Mouse (Mus musculus) R1 (cell line): ENCODE results near the gene Ndufs3.
"Not testable (repeated sequence)": the region's sequence is repeated elsewhere in the genome, so short reads cannot be mapped to it uniquely, and the experiment has no call there.

Experiments
- DNase-seq: peaks from one replicate; pipeline ENCODE4 v3.0.0-alpha.2; 2018; ENCODE audit warnings: low read depth, low spot score

Gene Ndufs3

DNA sequence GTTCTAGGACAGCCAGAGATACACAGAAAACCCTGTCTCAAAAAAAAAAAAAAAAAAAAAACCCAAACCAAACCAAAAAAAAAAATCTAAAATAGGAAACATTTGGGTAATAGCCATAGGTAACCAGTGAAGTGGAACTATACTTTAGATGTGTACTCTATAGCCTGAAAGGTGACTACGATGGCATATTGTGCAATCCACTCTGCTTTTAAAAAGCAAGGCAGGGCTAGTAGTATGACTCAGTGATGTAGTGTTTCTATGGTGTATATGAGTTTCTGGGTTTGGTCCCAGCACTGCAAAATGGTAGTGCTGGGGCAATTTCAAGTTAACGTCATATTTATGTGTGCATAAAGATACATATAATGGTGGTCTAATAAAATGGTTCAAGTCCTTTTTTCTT, 2.1 kb upstream of the Ndufs3 start:
- no peak for DNase-seq

DNA sequence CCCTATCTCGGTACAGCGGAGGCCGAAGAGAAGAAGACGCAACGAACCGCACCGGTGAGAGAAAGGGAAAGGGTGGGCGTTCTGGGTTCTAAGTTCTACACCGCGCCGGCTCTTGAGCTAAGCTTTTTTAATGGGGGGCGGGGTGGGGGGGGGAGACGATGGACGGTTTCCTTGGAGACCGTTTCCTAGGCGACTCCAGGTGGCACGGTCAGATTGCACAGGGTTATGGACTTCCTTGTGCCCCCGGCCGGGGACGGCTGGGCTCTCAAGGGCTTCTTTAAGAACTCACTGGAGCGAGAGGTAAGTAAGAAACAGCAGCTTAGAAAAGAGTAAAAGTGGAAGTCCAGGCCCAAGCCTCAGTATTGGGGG, 213 bp upstream of the Ndufs3 start:
- DNase-seq: peak; percentile 84

DNA sequence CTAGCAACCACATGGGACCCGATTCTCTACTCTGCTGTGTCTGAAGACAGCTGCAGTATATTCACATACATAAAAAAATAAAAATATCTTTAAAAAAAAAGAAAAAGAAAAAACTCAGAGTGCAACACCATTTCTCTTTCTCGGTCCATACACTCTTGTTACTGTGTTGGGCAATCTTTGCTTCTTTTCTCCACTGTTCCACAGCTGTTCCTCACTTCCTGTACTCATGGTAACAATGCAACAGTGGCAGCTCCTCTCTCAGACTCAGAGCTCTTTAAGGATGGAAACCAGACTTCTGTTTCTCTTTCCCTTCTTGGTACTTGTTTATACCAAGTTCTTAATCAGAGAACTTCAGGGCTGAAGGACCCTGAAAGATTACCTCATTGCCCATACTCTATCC, 1.2 kb downstream of the Ndufs3 start:
- DNase-seq: no peak

DNA sequence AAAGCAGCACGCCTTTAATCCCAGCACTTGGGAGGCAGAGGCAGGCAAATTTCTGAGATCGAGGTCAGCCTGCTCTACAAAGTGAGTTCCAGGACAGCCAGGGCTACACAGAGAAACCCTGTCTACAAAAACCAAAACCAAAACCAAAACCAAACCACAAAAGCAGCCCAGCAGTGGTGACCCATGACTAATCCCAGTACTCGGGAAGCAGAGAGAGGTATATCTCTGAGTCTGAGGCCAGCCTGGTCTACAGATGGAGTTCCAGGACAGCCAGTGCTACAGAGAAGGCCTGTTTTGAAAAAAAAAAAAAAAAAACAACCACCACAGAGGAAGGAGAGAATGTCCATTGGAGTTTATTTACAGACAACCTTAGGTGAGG, 10.3 kb downstream of the Ndufs3 start:
- not testable (repeated sequence) for DNase-seq

DNA sequence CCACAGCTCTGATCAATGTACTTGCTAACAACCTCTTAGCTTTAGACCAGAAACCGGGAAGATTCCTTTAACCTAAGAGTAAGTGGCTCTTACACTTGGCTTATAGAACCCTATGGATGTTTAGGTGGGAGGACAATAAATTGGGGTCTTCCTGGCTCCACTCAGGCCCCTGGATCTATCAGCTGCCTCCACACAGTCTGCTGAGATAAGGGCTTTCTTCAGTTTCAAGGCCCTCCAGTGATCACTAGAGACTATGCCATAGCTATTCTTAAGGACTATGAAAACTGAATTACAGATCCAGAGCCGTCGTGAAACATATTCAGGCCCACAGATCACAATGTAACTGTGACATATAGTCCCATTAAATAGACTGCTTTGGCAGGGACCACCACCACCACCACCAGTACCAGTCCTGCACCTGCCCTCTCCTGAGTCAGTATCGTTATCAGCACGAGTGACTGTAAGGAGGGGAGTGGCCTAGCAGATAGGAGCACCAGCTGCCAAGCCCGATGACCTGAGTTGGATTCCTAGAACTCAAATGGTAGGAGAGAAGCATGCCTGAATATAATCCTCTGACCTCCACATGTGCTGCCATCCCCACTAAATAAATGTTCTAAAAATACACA, 10.8 kb downstream of the Ndufs3 start:
- no peak for DNase-seq

DNA sequence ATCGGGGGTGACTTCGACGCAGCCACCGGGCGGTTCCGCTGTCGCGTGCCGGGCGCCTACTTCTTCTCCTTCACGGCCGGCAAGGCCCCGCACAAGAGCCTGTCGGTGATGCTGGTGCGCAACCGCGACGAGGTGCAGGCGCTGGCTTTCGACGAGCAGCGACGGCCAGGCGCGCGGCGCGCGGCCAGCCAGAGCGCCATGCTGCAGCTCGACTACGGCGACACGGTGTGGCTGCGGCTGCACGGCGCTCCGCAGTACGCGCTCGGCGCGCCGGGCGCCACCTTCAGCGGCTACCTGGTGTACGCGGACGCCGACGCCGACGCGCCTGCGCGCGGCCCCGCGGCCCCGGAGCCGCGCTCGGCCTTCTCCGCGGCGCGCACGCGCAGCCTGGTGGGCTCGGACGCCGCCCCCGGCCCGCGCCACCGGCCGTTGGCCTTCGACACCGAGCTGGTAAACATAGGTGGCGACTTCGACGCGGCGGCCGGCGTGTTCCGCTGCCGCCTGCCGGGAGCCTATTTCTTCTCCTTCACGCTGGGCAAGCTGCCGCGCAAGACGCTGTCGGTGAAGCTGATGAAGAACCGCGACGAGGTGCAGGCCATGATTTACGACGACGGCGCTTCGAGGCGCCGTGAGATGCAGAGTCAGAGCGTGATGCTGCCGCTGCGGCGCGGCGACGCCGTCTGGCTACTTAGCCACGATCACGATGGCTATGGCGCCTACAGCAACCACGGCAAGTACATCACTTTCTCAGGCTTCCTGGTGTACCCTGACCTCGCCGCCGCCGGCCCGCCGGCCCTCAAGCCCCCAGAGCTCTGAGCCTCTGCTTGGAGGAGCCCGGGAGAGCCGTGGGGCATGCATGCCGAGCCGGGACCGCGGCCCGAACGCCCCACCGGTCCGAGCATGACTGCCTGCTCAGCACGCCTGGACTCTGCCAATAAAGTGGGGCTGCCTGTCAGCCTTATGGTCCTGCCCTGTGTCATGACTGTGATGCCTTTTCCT, 14.8 kb downstream of the Ndufs3 start:
- peak; percentile 62 for DNase-seq

DNA sequence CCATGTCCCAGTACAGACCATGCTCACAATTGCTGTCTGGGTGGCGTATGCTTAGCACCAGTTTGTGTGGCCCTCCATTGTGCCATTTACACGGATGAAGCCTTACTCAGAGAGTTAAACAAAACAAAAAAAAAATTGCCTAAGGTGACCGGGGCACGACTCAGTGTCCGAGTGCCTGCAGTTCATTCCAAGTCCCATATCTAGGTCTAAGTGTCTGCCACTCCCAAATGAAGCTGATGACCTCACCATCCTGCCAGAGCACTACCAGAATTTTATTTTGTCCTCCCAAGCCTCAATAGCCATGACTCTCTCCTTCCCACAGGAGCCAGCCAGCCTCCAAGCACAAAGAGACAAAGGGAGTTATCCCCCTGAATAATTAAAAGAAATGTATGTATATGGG, 17.0 kb downstream of the Ndufs3 start:
- DNase-seq: no peak

DNA sequence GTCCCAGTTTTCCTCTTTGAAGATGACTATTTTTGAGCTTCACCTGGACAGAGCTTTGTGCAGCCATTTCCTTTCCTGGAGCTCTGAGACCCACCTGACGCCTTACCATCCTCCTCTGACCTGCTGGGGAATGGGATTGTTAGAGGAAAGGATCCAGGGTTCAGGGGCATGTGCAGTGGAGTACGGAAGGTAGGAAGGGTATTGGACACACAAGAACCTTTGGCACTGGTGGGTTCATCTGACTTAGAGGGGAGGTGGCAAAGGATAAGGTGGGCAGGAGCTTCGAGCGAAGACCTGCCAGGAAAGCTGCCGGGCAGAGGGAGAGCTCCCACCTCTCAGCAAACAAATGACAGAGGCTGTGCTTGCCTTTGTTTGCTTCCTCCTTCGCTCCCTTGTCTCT, 18.2 kb downstream of the Ndufs3 start:
- DNase-seq: no peak

DNA sequence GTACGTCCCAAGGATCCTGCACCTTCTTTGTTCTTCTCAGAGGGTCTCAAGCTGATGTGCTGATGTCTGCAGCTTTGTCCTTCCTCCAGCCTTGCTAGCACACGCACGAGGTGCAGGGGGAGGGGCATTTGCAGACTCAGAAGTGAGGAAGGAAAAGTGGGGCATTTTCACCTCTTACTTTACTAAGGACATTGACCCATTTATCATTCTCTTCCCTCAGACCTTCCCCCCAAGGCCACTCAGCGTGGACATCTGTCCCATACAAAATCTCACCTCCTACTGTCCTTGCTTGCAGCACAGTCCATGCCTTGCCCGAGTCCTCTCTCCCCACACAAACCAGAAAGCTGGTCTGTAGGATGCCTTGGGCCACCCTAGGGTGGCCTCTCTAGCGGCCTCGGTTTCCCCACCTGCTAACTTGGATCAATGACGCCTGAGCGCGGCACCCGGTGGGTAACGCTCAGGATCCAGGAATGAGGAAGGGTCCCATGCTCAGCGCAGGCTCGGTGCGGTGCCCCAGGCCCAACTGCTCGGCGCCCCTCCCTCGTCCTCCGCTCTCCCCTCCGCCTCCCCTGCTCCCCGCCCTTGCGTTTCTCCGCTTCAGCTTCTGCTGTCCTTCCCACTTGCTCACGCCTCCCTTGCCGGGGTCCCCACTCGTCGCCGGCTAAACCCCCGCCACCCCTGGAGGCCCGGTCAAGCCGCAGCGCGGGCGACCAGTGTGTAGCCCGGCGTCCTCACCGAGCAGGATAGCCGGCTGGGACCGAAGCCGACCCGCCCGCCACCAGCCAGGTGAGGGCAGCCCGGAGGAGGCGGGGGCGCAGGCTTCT, 19.2 kb downstream of the Ndufs3 start, which contains the start of gene C1qtnf4:
TSS of gene C1qtnf4 (plus strand) at position 643 of the 824 bp plus-strand sequence.
- DNase-seq: peak; percentile 24

DNA sequence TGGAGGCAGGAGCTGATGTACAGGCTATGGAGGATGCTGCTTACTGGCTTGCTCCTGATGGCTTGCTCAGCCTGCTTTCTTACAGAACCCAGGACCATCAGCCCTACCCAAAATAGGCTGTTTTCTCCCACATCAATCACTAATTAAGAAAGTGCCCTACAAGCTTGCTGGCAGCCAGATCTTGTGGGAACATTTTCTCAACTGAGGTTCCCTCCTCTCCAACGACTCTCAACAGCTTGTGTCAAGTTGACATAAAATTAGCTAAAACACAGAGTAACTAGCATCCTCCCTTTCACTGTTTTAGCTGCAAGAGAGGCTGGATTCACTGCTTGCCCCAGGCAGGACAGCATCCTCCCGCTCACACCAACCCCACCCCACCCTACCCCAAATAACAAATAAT, 22.8 kb downstream of the Ndufs3 start:
- no peak for DNase-seq

DNA sequence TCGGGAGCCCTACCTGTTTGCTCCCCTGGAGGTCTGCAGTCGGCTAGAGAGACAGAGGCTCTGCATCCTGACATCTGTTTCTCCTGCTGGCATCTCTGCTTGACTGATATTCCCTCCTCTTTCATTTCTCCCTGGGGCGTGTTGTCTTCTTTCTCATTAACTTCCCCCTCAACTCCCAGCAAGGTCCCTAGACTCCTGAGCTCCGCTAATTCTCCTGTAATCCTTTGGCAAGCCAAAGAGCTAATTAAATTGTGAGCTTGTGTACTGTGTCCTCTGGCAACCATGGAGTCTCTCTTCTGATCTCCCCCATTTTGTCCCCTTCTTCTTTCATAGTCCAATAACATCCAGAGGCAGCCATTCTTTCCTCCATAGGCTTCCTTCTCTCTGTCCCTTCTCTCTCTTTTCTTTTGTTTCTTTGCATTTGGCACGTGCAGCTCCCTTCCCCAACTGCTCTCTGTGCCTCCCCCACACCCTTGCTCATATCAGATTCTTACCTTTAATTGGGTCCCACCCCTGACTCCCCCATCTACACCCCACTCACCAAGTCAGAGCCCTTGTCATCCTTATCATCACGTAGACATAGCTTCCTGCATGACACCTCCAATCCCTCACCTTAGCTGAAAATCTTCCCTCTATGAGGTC, 24.4 kb downstream of the Ndufs3 start:
- no peak for DNase-seq

DNA sequence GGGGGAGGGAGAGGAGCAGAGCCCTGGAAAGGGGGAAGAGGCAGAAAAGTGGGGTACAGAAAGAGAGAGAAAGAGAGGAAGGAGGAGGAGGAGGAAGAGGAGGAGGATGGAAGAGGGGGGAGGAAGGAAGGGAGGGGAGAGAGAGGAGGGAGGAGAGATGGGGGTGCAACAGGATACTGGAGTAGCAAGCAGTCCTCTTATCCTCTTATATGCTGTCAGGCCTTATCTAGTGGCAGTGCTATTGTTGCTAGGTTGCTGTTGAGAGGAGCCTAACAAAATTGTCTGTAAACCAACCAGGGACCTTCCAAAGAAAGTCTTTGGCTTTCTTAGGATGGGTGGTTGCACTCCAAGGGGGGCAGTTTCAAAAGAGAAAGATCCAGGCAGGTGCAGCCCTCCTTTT, 25.2 kb downstream of the Ndufs3 start:
- no peak for DNase-seq

DNA sequence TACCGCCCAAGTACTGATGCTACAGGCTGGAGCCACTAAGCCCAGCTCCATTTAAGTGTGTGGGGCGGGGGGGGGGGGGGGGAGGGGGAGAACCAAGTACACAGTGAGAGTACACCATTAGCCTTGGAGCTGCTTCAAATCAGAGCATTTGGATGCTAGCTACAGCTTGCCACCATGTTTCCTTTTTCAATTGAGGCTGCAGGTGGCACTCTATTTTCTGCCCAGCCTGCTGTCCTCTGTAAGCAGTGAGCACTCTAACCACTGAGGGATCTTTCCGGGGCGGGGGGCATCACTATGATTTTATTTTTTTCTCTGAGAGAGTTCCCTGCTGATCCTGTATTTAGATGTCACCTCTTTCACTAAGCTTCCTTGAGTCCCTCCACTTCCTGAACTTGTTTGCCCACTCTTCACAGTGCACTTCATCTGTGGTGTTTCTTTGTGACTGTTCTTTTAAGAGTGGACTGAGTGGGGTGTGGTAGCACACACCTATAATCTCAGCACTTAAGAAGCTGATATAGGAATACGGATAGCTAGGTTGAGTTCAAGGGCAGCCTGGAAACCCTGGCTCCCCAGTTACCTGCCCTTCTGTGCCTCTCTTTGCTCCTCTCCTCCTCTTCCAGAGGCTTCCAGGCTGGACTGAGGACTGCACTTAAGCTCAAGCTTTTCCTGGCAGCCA, 26.9 kb downstream of the Ndufs3 start:
- DNase-seq: no peak

DNA sequence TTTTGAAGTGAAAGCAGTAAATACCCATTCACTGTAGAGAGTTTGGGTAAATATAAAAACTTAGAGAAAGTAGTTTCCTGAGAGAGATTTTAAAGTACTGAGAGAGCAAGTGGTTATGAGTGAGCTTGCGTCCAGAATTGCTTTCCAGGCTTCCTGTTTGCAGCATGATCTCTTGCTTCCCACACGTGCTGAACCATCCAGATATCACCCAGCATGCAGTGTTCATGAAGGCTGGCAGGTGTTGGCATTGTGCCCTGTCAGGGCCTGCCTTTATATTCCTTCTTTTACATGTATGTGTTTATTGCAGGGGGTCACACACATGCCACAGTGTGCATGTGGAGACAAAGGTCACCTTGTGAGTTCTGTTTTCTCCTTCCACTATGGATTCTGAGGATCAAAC, 29.4 kb downstream of the Ndufs3 start:
- DNase-seq: no peak

DNA sequence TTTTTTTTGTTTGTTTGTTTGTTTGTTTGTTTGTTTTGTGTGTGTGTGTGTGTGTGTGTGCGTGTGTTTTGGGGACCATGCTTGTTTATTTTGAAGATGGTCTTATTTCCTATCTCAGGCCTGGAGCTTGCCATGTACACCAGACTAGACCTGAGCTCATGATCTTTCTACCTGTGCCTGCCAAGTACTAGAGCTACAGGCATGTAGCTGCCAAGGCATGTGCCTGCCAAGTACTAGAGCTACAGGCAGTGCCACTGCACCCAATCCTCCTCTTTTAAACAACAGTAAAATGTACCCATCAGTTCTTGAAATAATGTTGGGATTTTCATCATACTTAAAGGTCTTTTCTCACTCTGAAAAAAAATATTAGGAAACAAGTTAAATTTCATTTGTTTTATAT, 30.6 kb downstream of the Ndufs3 start:
- no peak for DNase-seq

DNA sequence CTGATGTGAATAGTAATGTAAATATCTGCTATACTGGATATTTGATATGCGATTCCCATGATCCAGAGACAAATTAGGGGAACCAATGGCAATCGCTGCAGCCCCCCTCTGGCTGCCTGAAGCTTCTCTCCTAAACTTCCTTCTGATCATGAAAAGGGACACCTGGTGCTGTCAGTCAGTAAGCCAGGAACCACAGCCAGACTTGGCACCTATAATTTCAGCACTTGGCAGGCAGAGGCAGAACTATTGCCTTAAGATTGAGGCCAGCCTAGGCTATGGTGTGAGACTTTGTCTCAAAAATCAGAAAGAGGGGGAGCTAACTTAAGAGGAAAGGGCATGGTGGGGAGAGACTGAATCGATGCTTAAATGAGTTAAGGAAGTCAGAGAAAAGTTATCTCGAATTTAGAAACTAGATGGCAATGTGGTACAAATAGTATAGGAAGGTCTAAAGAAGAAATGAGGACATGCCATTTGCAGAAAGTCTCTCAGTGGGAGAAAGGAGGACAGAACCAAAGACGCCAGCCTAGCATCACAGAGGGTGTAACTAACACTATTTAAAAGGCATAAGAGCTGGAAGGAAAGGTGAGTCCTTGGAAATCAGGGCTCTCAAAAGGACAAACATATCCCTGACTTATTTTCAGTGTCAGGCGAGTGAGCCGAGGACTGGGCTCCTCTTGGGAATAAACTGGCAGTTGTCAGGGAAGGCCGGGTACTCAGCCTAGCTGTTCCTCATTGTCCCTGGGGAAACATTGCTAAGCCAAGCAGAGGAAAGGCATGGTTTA, 33.3 kb downstream of the Ndufs3 start:
- DNase-seq: no peak

DNA sequence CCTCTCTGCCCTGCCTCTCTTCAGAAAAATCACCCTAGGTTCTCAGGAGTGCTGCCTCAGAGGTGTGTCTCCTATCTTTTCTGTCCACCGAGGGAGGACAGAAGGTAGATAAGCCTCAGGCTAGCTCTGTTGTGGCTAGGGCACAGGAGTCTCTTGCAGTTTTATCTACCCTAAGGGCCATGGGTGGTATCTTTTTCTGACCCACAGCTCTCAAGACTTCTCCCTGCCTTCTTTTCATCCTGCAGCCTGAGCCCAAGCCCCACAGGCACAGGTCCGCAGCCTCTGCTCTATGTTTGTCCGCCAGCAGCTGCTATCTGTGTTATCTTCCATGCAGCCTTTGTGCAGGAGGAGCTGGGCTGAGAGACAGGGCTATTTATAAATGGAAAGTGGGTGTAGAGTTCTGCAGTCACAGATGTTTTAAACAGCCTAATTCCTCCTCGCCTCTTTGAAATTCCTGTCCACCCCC, 34.5 kb downstream of the Ndufs3 start:
- DNase-seq: no peak

DNA sequence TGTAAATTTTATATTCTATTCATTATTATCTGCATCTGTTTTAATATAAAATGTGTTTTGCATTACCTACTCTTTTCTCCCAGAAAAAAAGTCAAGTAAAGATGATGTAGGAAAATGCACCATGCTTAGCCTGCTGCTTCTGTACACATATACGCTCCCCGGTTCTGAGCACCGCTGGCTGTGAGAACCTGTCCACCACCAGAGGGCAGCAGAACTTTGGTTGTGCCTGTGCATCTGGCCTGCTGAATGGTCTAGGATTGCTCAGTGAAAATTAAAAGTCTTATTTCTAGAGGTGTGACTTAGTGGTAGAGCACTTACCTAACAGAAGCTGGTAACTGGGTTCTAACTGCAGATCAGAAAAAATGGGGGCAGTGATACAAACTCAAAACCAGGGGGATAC, 38.1 kb downstream of the Ndufs3 start:
- peak; percentile 70 for DNase-seq

DNA sequence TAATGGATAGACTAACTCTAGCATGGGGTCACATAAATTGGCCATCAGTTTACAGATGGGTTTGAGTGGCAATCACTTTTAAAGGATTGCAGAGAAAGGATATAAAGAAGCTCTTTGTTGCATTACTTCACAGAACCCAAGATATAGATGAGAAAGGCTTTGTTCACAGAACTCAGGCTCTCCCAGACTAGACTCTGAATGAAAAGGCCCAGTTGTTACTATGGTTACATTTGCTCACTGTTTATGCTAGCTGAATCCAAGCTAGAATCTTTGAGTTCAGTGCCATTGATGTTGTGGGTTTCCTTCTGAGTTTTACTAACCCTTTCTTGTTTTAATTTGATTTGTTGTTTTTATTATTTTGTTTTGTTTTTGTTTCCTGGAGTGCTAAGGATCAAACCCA, 40.4 kb downstream of the Ndufs3 start:
- no peak for DNase-seq

DNA sequence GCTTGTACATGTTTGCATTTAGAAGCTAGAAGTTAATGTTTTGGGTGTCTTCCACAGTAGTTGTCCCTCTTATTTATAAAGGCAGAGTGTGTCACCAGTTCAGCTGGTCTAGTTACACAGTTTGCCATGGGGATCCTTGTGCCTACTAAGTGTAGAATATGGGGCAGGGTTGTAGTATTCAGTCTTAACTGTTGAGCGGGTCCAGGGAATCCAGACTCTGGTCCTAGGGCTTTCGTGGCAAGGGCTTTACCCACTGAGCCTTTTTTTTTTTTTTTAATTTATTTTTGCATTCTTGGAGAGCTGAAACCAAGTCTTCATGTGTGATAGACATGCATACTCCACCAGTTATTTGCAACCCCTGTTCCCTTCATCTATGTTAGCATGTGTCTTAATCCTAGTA, 43.1 kb downstream of the Ndufs3 start:
- DNase-seq: no peak
